33 mouse cellular contexts compared by ENCODE assay signal in the genomic region with DNA sequence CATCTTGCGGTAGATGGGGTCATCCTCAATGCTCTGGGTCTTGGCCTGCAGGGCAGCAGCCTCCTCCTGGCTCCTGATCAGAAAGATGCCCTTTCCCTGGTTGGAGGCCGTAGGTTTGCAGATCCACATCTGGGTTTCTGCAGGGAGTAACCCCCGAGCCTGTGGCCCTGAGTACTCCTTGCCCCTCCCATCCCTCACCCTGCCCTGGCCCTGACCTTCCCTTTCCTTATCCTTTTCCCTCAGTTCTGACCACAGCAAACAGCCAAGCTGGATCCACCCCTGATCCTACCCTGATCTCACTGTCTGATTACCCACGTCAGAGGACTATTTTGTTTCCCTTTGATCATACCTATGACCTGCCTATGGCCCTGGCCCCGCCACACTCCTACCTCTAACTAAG. TPM values are rescaled to one million over a fixed set of nuclear protein-coding genes. Genes with fewer than 3 reads are reported as not detected.
DNase-seq lines count a peak whose midpoint lies in the region; ATAC-seq and TF ChIP-seq lines count a peak whose summit lies in the region.
"Had no signal": no experiment of that assay in that cellular context is flagged by ENCODE, and none has a peak within 500 bp of the region (broad histone marks: within the 10 kb centered on the region; RNA-seq: fewer than 3 reads in every experiment).

No protein-coding gene starts in this region.

- no peaks in the 10 kb centered on the region for H3K4me1 ChIP-seq in kidney, embryonic 15.5 days
- H3K4me1 ChIP-seq in bone marrow, adult 2 months (ENCODE audit: control insufficient read depth, insufficient read depth, low read length) = no peaks in the 10 kb centered on the region
- H3K4me1 ChIP-seq in stomach, embryonic 16.5 days (ENCODE audit: control insufficient read depth, insufficient read depth, low read length) = no peaks in the 10 kb centered on the region
- H3K4me1 ChIP-seq: embryonic facial prominence, embryonic 13.5 days; hindbrain, embryonic 12.5 days; liver, embryonic 12.5 days; midbrain, embryonic 10.5 days; midbrain, embryonic 15.5 days; neural tube, embryonic 15.5 days had no signal

- H3K27me3 ChIP-seq in kidney, embryonic 15.5 days = no peaks in the 10 kb centered on the region
- no peaks in the 10 kb centered on the region for H3K27me3 ChIP-seq in stomach, embryonic 16.5 days (ENCODE audit: control insufficient read depth, insufficient read depth, low read length)
- H3K27me3 ChIP-seq: embryonic facial prominence, embryonic 13.5 days; hindbrain, embryonic 12.5 days; midbrain, embryonic 15.5 days; neural tube, embryonic 15.5 days had no signal

- no peak overlapping the region for H3K9ac ChIP-seq in kidney, embryonic 15.5 days
- no peak overlapping the region for H3K9ac ChIP-seq in stomach, embryonic 16.5 days (ENCODE audit: low read length)
- H3K9ac ChIP-seq: embryonic facial prominence, embryonic 13.5 days; hindbrain, embryonic 12.5 days; liver, embryonic 12.5 days; liver, postnatal 0 days; midbrain, embryonic 15.5 days; neural tube, embryonic 15.5 days had no signal

- no peak overlapping the region for H3K4me3 ChIP-seq in kidney, embryonic 15.5 days (replicated peaks)
- H3K4me3 ChIP-seq in bone marrow, adult 2 months (replicated peaks; ENCODE audit: control insufficient read depth, low read depth, low read length) = no peak overlapping the region
- H3K4me3 ChIP-seq in stomach, embryonic 16.5 days (replicated peaks; ENCODE audit: low read length) = no peak overlapping the region
- H3K4me3 ChIP-seq: embryonic facial prominence, embryonic 13.5 days; erythroblast, embryonic 14.5 days; gastrocnemius, adult 2 months; heart, adult 2 months; hindbrain, embryonic 12.5 days; liver, embryonic 12.5 days; midbrain, embryonic 10.5 days; midbrain, embryonic 15.5 days; neural tube, embryonic 15.5 days had no signal

- peaks cover 9% of the 10 kb centered on the region; the same call in 1 of the 2 replicates for H3K36me3 ChIP-seq in kidney, embryonic 15.5 days
- H3K36me3 ChIP-seq in stomach, embryonic 16.5 days (ENCODE audit: control insufficient read depth, insufficient read depth, low read length) = no peaks in the 10 kb centered on the region
- H3K36me3 ChIP-seq: embryonic facial prominence, embryonic 13.5 days; hindbrain, embryonic 12.5 days; liver, embryonic 12.5 days; midbrain, embryonic 10.5 days; midbrain, embryonic 15.5 days; neural tube, embryonic 15.5 days had no signal

- TF ChIP-seq POLR2A in bone marrow, adult 2 months (IDR thresholded peaks at IDR 0.05; ENCODE audit: borderline replicate concordance, control insufficient read depth, low read depth, low read length) = no peak

- WGBS in kidney, embryonic 15.5 days = 59% methylated on average over 5 of the region's 5 CpGs
- WGBS in bone marrow, adult 2 months = 64% methylated on average over 5 of the region's 5 CpGs
- 60% methylated on average over 5 of the region's 5 CpGs for WGBS in stomach, embryonic 16.5 days

- ATAC-seq in kidney, embryonic 15.5 days (replicated peaks; ENCODE audit: low FRiP score) = 0 out of 2 replicates have a peak, but pooled peaks have one; percentile 15
- peak; percentile 41; the same call in 1 of the 2 replicates for ATAC-seq in stomach, embryonic 16.5 days (ENCODE audit: insufficient read depth, low FRiP score)
- no peak for ATAC-seq in CD4-positive, CD25-positive, alpha-beta regulatory T cell, adult 4 months
- ATAC-seq: forebrain, embryonic 16.5 days; hindbrain, postnatal 0 days; liver, postnatal 0 days; midbrain, embryonic 15.5 days had no signal

- no peak overlapping the region for H3K4me2 ChIP-seq in kidney, embryonic 15.5 days
- no peak overlapping the region for H3K4me2 ChIP-seq in stomach, embryonic 16.5 days (ENCODE audit: low read depth, low read length)
- H3K4me2 ChIP-seq: embryonic facial prominence, embryonic 13.5 days; hindbrain, embryonic 12.5 days; liver, embryonic 12.5 days; midbrain, embryonic 15.5 days; neural tube, embryonic 15.5 days had no signal

- DNase-seq in adrenal gland, postnatal 14 days = peak; percentile 35
- no peak for DNase-seq in adrenal gland, postnatal 10 days
- no peak for DNase-seq in kidney, postnatal 10 days
- DNase-seq: cerebellum, adult 11-12 months; cerebellum, adult 9-11 months; embryo, embryonic 11 days; gastrocnemius, adult 2 months; heart, adult 2 months; kidney, adult 11 months; layer of hippocampus, postnatal 36 days; left cerebral cortex, postnatal 4 days; liver, postnatal 0 days; lung, postnatal 36 days; right cerebral cortex, adult 18-20 months; spleen, adult 18-20 months; thymus, postnatal 25 days had no signal

- TF ChIP-seq CTCF in bone marrow, adult 2 months (IDR thresholded peaks at IDR 0.05; ENCODE audit: control insufficient read depth, insufficient read depth, low read length) = 0 out of 2 replicates have a peak, but pooled peaks have one; percentile 0

- no peaks in the 10 kb centered on the region for H3K9me3 ChIP-seq in kidney, embryonic 15.5 days (replicated peaks)
- no peaks in the 10 kb centered on the region for H3K9me3 ChIP-seq in stomach, embryonic 16.5 days (replicated peaks; ENCODE audit: control insufficient read depth, low read length)
- H3K9me3 ChIP-seq: embryonic facial prominence, embryonic 13.5 days; hindbrain, embryonic 12.5 days; liver, embryonic 12.5 days; midbrain, embryonic 10.5 days; midbrain, embryonic 15.5 days; neural tube, embryonic 15.5 days had no signal

- H3K27ac ChIP-seq in kidney, embryonic 15.5 days = no peak overlapping the region
- H3K27ac ChIP-seq in bone marrow, adult 2 months (ENCODE audit: control insufficient read depth, insufficient read depth, low read depth, low read length, poor library complexity) = no peak overlapping the region
- H3K27ac ChIP-seq in stomach, embryonic 16.5 days (ENCODE audit: low read length) = no peak overlapping the region
- H3K27ac ChIP-seq: embryonic facial prominence, embryonic 13.5 days; gastrocnemius, adult 2 months; heart, adult 2 months; hindbrain, embryonic 12.5 days; hindbrain, postnatal 0 days; liver, embryonic 12.5 days; midbrain, embryonic 10.5 days; midbrain, embryonic 15.5 days; neural tube, embryonic 15.5 days had no signal

RNA-seq across cellular contexts. Expression of a gene that starts 14.5 kb away (rescaled TPM):
- 0.70 TPM in 1 of 2 replicates, not detected in the other for total RNA-seq in adrenal gland, postnatal 14 days (2021)
- under 1 TPM; 0.27 to 0.67 TPM for total RNA-seq in adrenal gland, postnatal 10 days (2021)
- polyA plus RNA-seq in kidney, embryonic 15.5 days (2015; fragmentation: Nextera tagmentation; extraction: Ambion mirVana) = 7.8 TPM in 2 replicates
- polyA plus RNA-seq in bone marrow, adult 2 months (2011; ENCODE audit: insufficient read depth, insufficient read length, low replicate concordance, missing spikeins) = not detected in 2 replicates
- 4.6 and 5.0 TPM in 2 replicates for polyA plus RNA-seq in stomach, embryonic 16.5 days (2015; fragmentation: Nextera tagmentation; extraction: Ambion mirVana)
- under 1 TPM; 0.35 to 0.81 TPM for polyA plus RNA-seq in CD4-positive, CD25-positive, alpha-beta regulatory T cell, adult 4 months (2017; shearing (Covaris generic))
- total RNA-seq: gastrocnemius, adult 2 months; gastrocnemius, postnatal 4 days; heart, adult 2 months; heart, postnatal 25 days; left cerebral cortex, postnatal 4 days; MEL had no signal
- polyA plus RNA-seq: erythroblast, embryonic 14.5 days; forebrain, embryonic 16.5 days; midbrain, embryonic 15.5 days; neural tube, embryonic 15.5 days had no signal

RNA-seq across cellular contexts. Expression of a gene that starts 18.8 kb away (rescaled TPM):
- total RNA-seq in adrenal gland, postnatal 14 days (2021) = 2.4 TPM in 1 of 2 replicates, not detected in the other
- under 1 TPM; 0.51 to 0.66 TPM for total RNA-seq in adrenal gland, postnatal 10 days (2021)
- 1.7 and 2.4 TPM in 2 replicates for polyA plus RNA-seq in kidney, embryonic 15.5 days (2015; fragmentation: Nextera tagmentation; extraction: Ambion mirVana)
- 7.9 and 8.0 TPM in 2 replicates for polyA plus RNA-seq in bone marrow, adult 2 months (2011; ENCODE audit: insufficient read depth, insufficient read length, low replicate concordance, missing spikeins)
- polyA plus RNA-seq in stomach, embryonic 16.5 days (2015; fragmentation: Nextera tagmentation; extraction: Ambion mirVana) = 2.4 and 3.1 TPM in 2 replicates
- polyA plus RNA-seq in CD4-positive, CD25-positive, alpha-beta regulatory T cell, adult 4 months (2017; shearing (Covaris generic)) = 100 to 1,000 TPM; 745 to 823 TPM
- total RNA-seq: adrenal gland, adult 18-20 months; gastrocnemius, adult 2 months; layer of hippocampus, postnatal 36 days; left cerebral cortex, postnatal 4 days had no signal
- polyA plus RNA-seq: erythroblast, embryonic 14.5 days had no signal

RNA-seq across cellular contexts. Expression of a gene that starts 31.1 kb away (rescaled TPM):
- total RNA-seq in adrenal gland, postnatal 14 days (2021) = 0.56 and 3.4 TPM in 2 replicates
- total RNA-seq in adrenal gland, postnatal 10 days (2021) = 1 to 10 TPM; 1.9 TPM
- 0.72 and 0.78 TPM in 2 replicates for polyA plus RNA-seq in kidney, embryonic 15.5 days (2015; fragmentation: Nextera tagmentation; extraction: Ambion mirVana)
- polyA plus RNA-seq in bone marrow, adult 2 months (2011; ENCODE audit: insufficient read depth, insufficient read length, low replicate concordance, missing spikeins) = 6.4 and 12.4 TPM in 2 replicates
- 0.30 and 0.87 TPM in 2 replicates for polyA plus RNA-seq in stomach, embryonic 16.5 days (2015; fragmentation: Nextera tagmentation; extraction: Ambion mirVana)
- polyA plus RNA-seq in CD4-positive, CD25-positive, alpha-beta regulatory T cell, adult 4 months (2017; shearing (Covaris generic)) = 1,000 to 10,000 TPM; 1,065 to 1,393 TPM
- total RNA-seq: heart, adult 2 months had no signal

RNA-seq across cellular contexts. Expression of a gene that starts 52.1 kb away (rescaled TPM):
- total RNA-seq in adrenal gland, postnatal 14 days (2021) = 209 and 225 TPM in 2 replicates
- total RNA-seq in adrenal gland, postnatal 10 days (2021) = 100 to 1,000 TPM; 184 to 191 TPM
- polyA plus RNA-seq in kidney, embryonic 15.5 days (2015; fragmentation: Nextera tagmentation; extraction: Ambion mirVana) = 158 and 161 TPM in 2 replicates
- polyA plus RNA-seq in bone marrow, adult 2 months (2011; ENCODE audit: insufficient read depth, insufficient read length, low replicate concordance, missing spikeins) = 60.1 and 111 TPM in 2 replicates
- 165 and 166 TPM in 2 replicates for polyA plus RNA-seq in stomach, embryonic 16.5 days (2015; fragmentation: Nextera tagmentation; extraction: Ambion mirVana)
- 100 to 1,000 TPM; 528 to 589 TPM for polyA plus RNA-seq in CD4-positive, CD25-positive, alpha-beta regulatory T cell, adult 4 months (2017; shearing (Covaris generic))

RNA-seq across cellular contexts. Expression of a gene that starts 52.3 kb away (rescaled TPM):
- 5.8 and 6.5 TPM in 2 replicates for total RNA-seq in adrenal gland, postnatal 14 days (2021)
- 1 to 10 TPM; 5.7 to 6.1 TPM for total RNA-seq in adrenal gland, postnatal 10 days (2021)
- 17.5 and 18.1 TPM in 2 replicates for polyA plus RNA-seq in kidney, embryonic 15.5 days (2015; fragmentation: Nextera tagmentation; extraction: Ambion mirVana)
- 1.8 and 2.0 TPM in 2 replicates for polyA plus RNA-seq in bone marrow, adult 2 months (2011; ENCODE audit: insufficient read depth, insufficient read length, low replicate concordance, missing spikeins)
- polyA plus RNA-seq in stomach, embryonic 16.5 days (2015; fragmentation: Nextera tagmentation; extraction: Ambion mirVana) = 11.0 and 11.6 TPM in 2 replicates
- 1 to 10 TPM in 1 of 2 experiments, under 1 TPM in 1; 0.92 to 1.3 TPM for polyA plus RNA-seq in CD4-positive, CD25-positive, alpha-beta regulatory T cell, adult 4 months (2017; shearing (Covaris generic))

Comparison
In these comparisons a context has a peak if more than half of its experiments do, and no peak if none do; other contexts are left out.
1. RNA of a gene that starts 18.8 kb away (polyA plus RNA-seq): 745 to 823 TPM in CD4-positive, CD25-positive, alpha-beta regulatory T cell, adult 4 months; 7.9 to 8.0 TPM in bone marrow, adult 2 months, 2.4 to 3.1 TPM in stomach, embryonic 16.5 days and 1.7 to 2.4 TPM in kidney, embryonic 15.5 days; every median in the first group is over 10 times any median in the second.
2. RNA of a gene that starts 31.1 kb away (polyA plus RNA-seq): 1,065 to 1,393 TPM in CD4-positive, CD25-positive, alpha-beta regulatory T cell, adult 4 months; 6.4 to 12.4 TPM in bone marrow, adult 2 months, 0.30 to 0.87 TPM in stomach, embryonic 16.5 days and 0.72 to 0.78 TPM in kidney, embryonic 15.5 days; every median in the first group is over 10 times any median in the second.